Mouse (Mus musculus): ENCODE data around the gene Olfr796. TPM values are rescaled to one million over a fixed set of nuclear protein-coding genes. Genes with fewer than 3 reads are reported as not detected.

The Olfr796 gene
- polyA plus RNA-seq (2015; fragmentation: Illumina TruSeq; extraction: RNeasy Lipid Tissue Mini Kit (QIAGEN cat#74804); ENCODE audit: insufficient read depth, low read depth, low replicate concordance), result not detected

DNA sequence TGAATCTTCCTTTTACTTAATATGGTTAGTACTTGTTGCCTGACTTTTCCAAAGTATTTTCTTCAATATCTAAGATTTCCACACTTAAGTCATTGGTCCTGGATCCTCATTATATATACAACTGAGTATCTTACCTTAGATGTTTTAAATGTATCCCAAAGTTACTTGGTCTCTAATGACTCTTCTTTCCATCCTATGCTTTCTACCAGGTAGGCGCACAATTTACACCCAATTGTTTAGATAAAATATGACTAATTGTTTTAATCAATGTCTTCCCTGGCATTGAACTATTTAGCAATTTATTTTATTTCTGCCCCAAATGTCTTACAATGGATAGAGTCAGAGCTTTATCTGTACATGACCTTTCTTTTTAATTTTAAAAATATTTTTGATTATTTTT is at the start of gene Olfr796:
Gene Olfr796 (minus strand): TSS at position 101 of the 400 bp plus-strand sequence.

GRCm38 (mm10) chr10:129657394-129657793 is 45.0 kb upstream of the Olfr796 start, which contains the start of gene Olfr800:
Gene Olfr800 (plus strand): TSS chr10:129657694.

GRCm38 (mm10) chr10:129637184-129637583 is 24.8 kb upstream of the Olfr796 start, which contains the start of gene Olfr799:
Gene Olfr799 (plus strand): TSS chr10:129637484.

GRCm38 (mm10) chr10:129627834-129628233 is 15.5 kb upstream of the Olfr796 start, which contains the start of gene Olfr798:
Gene Olfr798 (minus strand): TSS chr10:129627934.

GRCm38 (mm10) chr10:129567355-129567754 is 45.0 kb downstream of the Olfr796 start, which contains the start of gene Olfr794:
Gene Olfr794 (plus strand): TSS chr10:129567655.

Other genes starting within 250 kb of the Olfr796 start
- gene Olfr784, start 228.5 kb downstream of the Olfr796 start, polyA plus RNA-seq (2015; fragmentation: Illumina TruSeq; extraction: RNeasy Lipid Tissue Mini Kit (QIAGEN cat#74804); ENCODE audit: insufficient read depth, low read depth, low replicate concordance), result not detected
- not detected for gene Olfr785, start 207.1 kb downstream of the Olfr796 start, polyA plus RNA-seq (2015; fragmentation: Illumina TruSeq; extraction: RNeasy Lipid Tissue Mini Kit (QIAGEN cat#74804); ENCODE audit: insufficient read depth, low read depth, low replicate concordance)
- gene Olfr786, start 185.3 kb downstream of the Olfr796 start, polyA plus RNA-seq (2015; fragmentation: Illumina TruSeq; extraction: RNeasy Lipid Tissue Mini Kit (QIAGEN cat#74804); ENCODE audit: insufficient read depth, low read depth, low replicate concordance), result not detected
- gene Olfr787, start 150.7 kb downstream of the Olfr796 start, polyA plus RNA-seq (2015; fragmentation: Illumina TruSeq; extraction: RNeasy Lipid Tissue Mini Kit (QIAGEN cat#74804); ENCODE audit: insufficient read depth, low read depth, low replicate concordance), result not detected
- gene Olfr788, start 141.6 kb downstream of the Olfr796 start, polyA plus RNA-seq (2015; fragmentation: Illumina TruSeq; extraction: RNeasy Lipid Tissue Mini Kit (QIAGEN cat#74804); ENCODE audit: insufficient read depth, low read depth, low replicate concordance), result not detected
- not detected for gene Olfr789, start 127.8 kb downstream of the Olfr796 start, polyA plus RNA-seq (2015; fragmentation: Illumina TruSeq; extraction: RNeasy Lipid Tissue Mini Kit (QIAGEN cat#74804); ENCODE audit: insufficient read depth, low read depth, low replicate concordance)
- not detected for gene Olfr790, start 114.1 kb downstream of the Olfr796 start, polyA plus RNA-seq (2015; fragmentation: Illumina TruSeq; extraction: RNeasy Lipid Tissue Mini Kit (QIAGEN cat#74804); ENCODE audit: insufficient read depth, low read depth, low replicate concordance)
- not detected for gene Olfr791, start 90.8 kb downstream of the Olfr796 start, polyA plus RNA-seq (2015; fragmentation: Illumina TruSeq; extraction: RNeasy Lipid Tissue Mini Kit (QIAGEN cat#74804); ENCODE audit: insufficient read depth, low read depth, low replicate concordance)
- gene Olfr792, start 73.4 kb downstream of the Olfr796 start, polyA plus RNA-seq (2015; fragmentation: Illumina TruSeq; extraction: RNeasy Lipid Tissue Mini Kit (QIAGEN cat#74804); ENCODE audit: insufficient read depth, low read depth, low replicate concordance), result not detected
- gene Olfr794, start 44.9 kb downstream of the Olfr796 start, polyA plus RNA-seq (2015; fragmentation: Illumina TruSeq; extraction: RNeasy Lipid Tissue Mini Kit (QIAGEN cat#74804); ENCODE audit: insufficient read depth, low read depth, low replicate concordance), result not detected
- gene Olfr798, start 15.4 kb upstream of the Olfr796 start, polyA plus RNA-seq (2015; fragmentation: Illumina TruSeq; extraction: RNeasy Lipid Tissue Mini Kit (QIAGEN cat#74804); ENCODE audit: insufficient read depth, low read depth, low replicate concordance), result not detected
- not detected for gene Olfr799, start 24.9 kb upstream of the Olfr796 start, polyA plus RNA-seq (2015; fragmentation: Illumina TruSeq; extraction: RNeasy Lipid Tissue Mini Kit (QIAGEN cat#74804); ENCODE audit: insufficient read depth, low read depth, low replicate concordance)
- not detected for gene Olfr800, start 45.1 kb upstream of the Olfr796 start, polyA plus RNA-seq (2015; fragmentation: Illumina TruSeq; extraction: RNeasy Lipid Tissue Mini Kit (QIAGEN cat#74804); ENCODE audit: insufficient read depth, low read depth, low replicate concordance)
- not detected for gene Olfr801, start 61.3 kb upstream of the Olfr796 start, polyA plus RNA-seq (2015; fragmentation: Illumina TruSeq; extraction: RNeasy Lipid Tissue Mini Kit (QIAGEN cat#74804); ENCODE audit: insufficient read depth, low read depth, low replicate concordance)
- not detected for gene Olfr802, start 75.6 kb upstream of the Olfr796 start, polyA plus RNA-seq (2015; fragmentation: Illumina TruSeq; extraction: RNeasy Lipid Tissue Mini Kit (QIAGEN cat#74804); ENCODE audit: insufficient read depth, low read depth, low replicate concordance)
- gene Olfr803, start 81.7 kb upstream of the Olfr796 start, polyA plus RNA-seq (2015; fragmentation: Illumina TruSeq; extraction: RNeasy Lipid Tissue Mini Kit (QIAGEN cat#74804); ENCODE audit: insufficient read depth, low read depth, low replicate concordance), result not detected
- gene Olfr804, start 90.6 kb upstream of the Olfr796 start, polyA plus RNA-seq (2015; fragmentation: Illumina TruSeq; extraction: RNeasy Lipid Tissue Mini Kit (QIAGEN cat#74804); ENCODE audit: insufficient read depth, low read depth, low replicate concordance), result not detected
- not detected for gene Olfr805, start 116.8 kb upstream of the Olfr796 start, polyA plus RNA-seq (2015; fragmentation: Illumina TruSeq; extraction: RNeasy Lipid Tissue Mini Kit (QIAGEN cat#74804); ENCODE audit: insufficient read depth, low read depth, low replicate concordance)
- not detected for gene Olfr806, start 129.4 kb upstream of the Olfr796 start, polyA plus RNA-seq (2015; fragmentation: Illumina TruSeq; extraction: RNeasy Lipid Tissue Mini Kit (QIAGEN cat#74804); ENCODE audit: insufficient read depth, low read depth, low replicate concordance)
- gene Olfr807, start 145.2 kb upstream of the Olfr796 start, polyA plus RNA-seq (2015; fragmentation: Illumina TruSeq; extraction: RNeasy Lipid Tissue Mini Kit (QIAGEN cat#74804); ENCODE audit: insufficient read depth, low read depth, low replicate concordance), result not detected
- gene Olfr808, start 152.9 kb upstream of the Olfr796 start, polyA plus RNA-seq (2015; fragmentation: Illumina TruSeq; extraction: RNeasy Lipid Tissue Mini Kit (QIAGEN cat#74804); ENCODE audit: insufficient read depth, low read depth, low replicate concordance), result not detected
- not detected for gene Olfr809, start 162.1 kb upstream of the Olfr796 start, polyA plus RNA-seq (2015; fragmentation: Illumina TruSeq; extraction: RNeasy Lipid Tissue Mini Kit (QIAGEN cat#74804); ENCODE audit: insufficient read depth, low read depth, low replicate concordance)
- gene Olfr810, start 182.3 kb upstream of the Olfr796 start, polyA plus RNA-seq (2015; fragmentation: Illumina TruSeq; extraction: RNeasy Lipid Tissue Mini Kit (QIAGEN cat#74804); ENCODE audit: insufficient read depth, low read depth, low replicate concordance), result not detected
- not detected for gene Olfr811, start 191.8 kb upstream of the Olfr796 start, polyA plus RNA-seq (2015; fragmentation: Illumina TruSeq; extraction: RNeasy Lipid Tissue Mini Kit (QIAGEN cat#74804); ENCODE audit: insufficient read depth, low read depth, low replicate concordance)
- not detected for gene Olfr812, start 233.5 kb upstream of the Olfr796 start, polyA plus RNA-seq (2015; fragmentation: Illumina TruSeq; extraction: RNeasy Lipid Tissue Mini Kit (QIAGEN cat#74804); ENCODE audit: insufficient read depth, low read depth, low replicate concordance)
- gene Olfr813, start 242.8 kb upstream of the Olfr796 start, polyA plus RNA-seq (2015; fragmentation: Illumina TruSeq; extraction: RNeasy Lipid Tissue Mini Kit (QIAGEN cat#74804); ENCODE audit: insufficient read depth, low read depth, low replicate concordance), result not detected